Comparison of ENCODE assay signal across 23 mouse cellular contexts in the genomic region with DNA sequence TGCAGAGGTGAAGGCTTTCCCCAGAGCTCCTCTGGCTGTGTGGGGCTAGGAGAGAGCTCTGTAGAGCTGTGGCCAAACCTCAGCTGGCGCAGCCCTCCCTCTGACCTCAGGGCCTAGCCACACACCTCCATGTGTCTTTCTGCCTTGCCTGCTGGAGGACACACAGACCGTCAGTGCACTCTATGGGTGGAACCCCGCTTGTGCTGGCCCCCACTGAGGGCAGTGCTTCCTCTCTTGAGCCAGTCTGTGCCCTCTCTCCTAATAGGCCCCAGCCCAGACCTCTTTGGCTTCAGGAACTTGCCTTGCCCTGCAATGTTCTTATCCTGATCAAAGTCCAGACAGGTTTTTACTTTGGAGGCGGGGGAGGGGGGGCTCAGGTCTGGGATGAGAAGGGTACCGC. TPM values are rescaled to one million over a fixed set of nuclear protein-coding genes. Genes with fewer than 3 reads are reported as not detected.
DNase-seq lines count a peak whose midpoint lies in the region; ATAC-seq lines count a peak whose summit lies in the region.
"Had no signal": no experiment of that assay in that cellular context is flagged by ENCODE, and none has a peak within 500 bp of the region (broad histone marks: within the 10 kb centered on the region; RNA-seq: fewer than 3 reads in every experiment).

No protein-coding gene starts in this region.

- H3K4me2 ChIP-seq in embryonic facial prominence, embryonic 11.5 days (ENCODE audit: low read depth, low read length): no peak overlapping the region
- no peak overlapping the region for H3K4me2 ChIP-seq in kidney, embryonic 16.5 days (replicated peaks; ENCODE audit: low read depth, low read length)
- H3K4me2 ChIP-seq in liver, embryonic 13.5 days: no peak overlapping the region
- H3K4me2 ChIP-seq in forebrain, embryonic 15.5 days (replicated peaks): no peak overlapping the region
- H3K4me2 ChIP-seq: heart, embryonic 12.5 days; hindbrain, embryonic 13.5 days; limb, embryonic 13.5 days; lung, embryonic 15.5 days; midbrain, embryonic 11.5 days had no signal

- H3K27me3 ChIP-seq in embryonic facial prominence, embryonic 11.5 days (ENCODE audit: control insufficient read depth, insufficient read depth, low read length): peaks cover 8% of the 10 kb centered on the region
- peaks cover 95% of the 10 kb centered on the region for H3K27me3 ChIP-seq in embryonic facial prominence, embryonic 10.5 days (replicated peaks; ENCODE audit: low read depth, poor library complexity, severe bottlenecking)
- peaks cover 36% of the 10 kb centered on the region for H3K27me3 ChIP-seq in kidney, embryonic 16.5 days (ENCODE audit: insufficient read depth, low read length)
- H3K27me3 ChIP-seq in liver, embryonic 13.5 days: peaks cover 20% of the 10 kb centered on the region; the same call in 1 of the 2 replicates
- H3K27me3 ChIP-seq in forebrain, embryonic 15.5 days: peaks cover 19% of the 10 kb centered on the region; the same call in 1 of the 2 replicates

- no peaks in the 10 kb centered on the region for H3K4me1 ChIP-seq in embryonic facial prominence, embryonic 11.5 days (ENCODE audit: control insufficient read depth, insufficient read depth, low read length)
- H3K4me1 ChIP-seq in embryonic facial prominence, embryonic 10.5 days: no peaks in the 10 kb centered on the region
- H3K4me1 ChIP-seq in kidney, embryonic 16.5 days (ENCODE audit: insufficient read depth, low read length): no peaks in the 10 kb centered on the region
- H3K4me1 ChIP-seq in brown adipose tissue, adult 24 weeks (ENCODE audit: control insufficient read depth, insufficient read depth, insufficient read length, low read length): no peaks in the 10 kb centered on the region; the same call in 1 of the 2 replicates
- H3K4me1 ChIP-seq in liver, embryonic 13.5 days (replicated peaks): no peaks in the 10 kb centered on the region
- no peaks in the 10 kb centered on the region for H3K4me1 ChIP-seq in forebrain, embryonic 15.5 days
- H3K4me1 ChIP-seq: forebrain, embryonic 10.5 days; heart, embryonic 12.5 days; hindbrain, embryonic 13.5 days; limb, embryonic 13.5 days; lung, embryonic 15.5 days had no signal

- H3K27ac ChIP-seq in embryonic facial prominence, embryonic 11.5 days (replicated peaks; ENCODE audit: low read depth, low read length): no peak overlapping the region
- H3K27ac ChIP-seq in embryonic facial prominence, embryonic 10.5 days (replicated peaks): no peak overlapping the region
- no peak overlapping the region for H3K27ac ChIP-seq in kidney, embryonic 16.5 days (ENCODE audit: low read length)
- H3K27ac ChIP-seq in brown adipose tissue, adult 24 weeks (replicated peaks; ENCODE audit: low read depth, low read length): 0 out of 2 replicates have a peak overlapping the region, but pooled peaks have one; percentile 56
- no peak overlapping the region for H3K27ac ChIP-seq in liver, embryonic 13.5 days
- no peak overlapping the region for H3K27ac ChIP-seq in forebrain, embryonic 15.5 days (replicated peaks)
- H3K27ac ChIP-seq: forebrain, embryonic 10.5 days; gastrocnemius, adult 2 months; hindbrain, embryonic 13.5 days; limb, embryonic 13.5 days; lung, embryonic 15.5 days had no signal

- H3K9me3 ChIP-seq in embryonic facial prominence, embryonic 11.5 days (replicated peaks; ENCODE audit: control insufficient read depth, low read length): no peaks in the 10 kb centered on the region
- H3K9me3 ChIP-seq in embryonic facial prominence, embryonic 10.5 days: no peaks in the 10 kb centered on the region
- H3K9me3 ChIP-seq in kidney, embryonic 16.5 days (ENCODE audit: low read length): no peaks in the 10 kb centered on the region
- no peaks in the 10 kb centered on the region for H3K9me3 ChIP-seq in liver, embryonic 13.5 days (replicated peaks)
- no peaks in the 10 kb centered on the region for H3K9me3 ChIP-seq in forebrain, embryonic 15.5 days
- H3K9me3 ChIP-seq: forebrain, embryonic 10.5 days; heart, embryonic 12.5 days; hindbrain, embryonic 13.5 days; limb, embryonic 13.5 days; lung, embryonic 15.5 days had no signal

- H3K4me3 ChIP-seq in embryonic facial prominence, embryonic 11.5 days (ENCODE audit: low read depth, low read length): no peak overlapping the region
- no peak overlapping the region for H3K4me3 ChIP-seq in embryonic facial prominence, embryonic 10.5 days
- no peak overlapping the region for H3K4me3 ChIP-seq in kidney, embryonic 16.5 days (ENCODE audit: low read length)
- no peak overlapping the region for H3K4me3 ChIP-seq in brown adipose tissue, adult 24 weeks (ENCODE audit: insufficient read depth, low read depth, low read length)
- no peak overlapping the region for H3K4me3 ChIP-seq in liver, embryonic 13.5 days (replicated peaks)
- no peak overlapping the region for H3K4me3 ChIP-seq in forebrain, embryonic 15.5 days
- H3K4me3 ChIP-seq: forebrain, embryonic 10.5 days; gastrocnemius, adult 2 months; heart, embryonic 12.5 days; hindbrain, embryonic 13.5 days; limb, embryonic 13.5 days; lung, embryonic 15.5 days had no signal

- ATAC-seq in embryonic facial prominence, embryonic 11.5 days (replicated peaks; ENCODE audit: insufficient number of reproducible peaks, low FRiP score, low TSS enrichment, low read depth): 0 out of 2 replicates have a peak, but pooled peaks have one; percentile 41
- ATAC-seq in kidney, embryonic 16.5 days (ENCODE audit: low FRiP score, low TSS enrichment): no peak
- peak; percentile 34; the same call in 1 of the 2 replicates for ATAC-seq in liver, embryonic 13.5 days (ENCODE audit: low read depth)
- no peak for ATAC-seq in forebrain, embryonic 15.5 days (replicated peaks)
- ATAC-seq: CD4-positive, CD25-positive, alpha-beta regulatory T cell, adult 4 months; Patski had no signal

- no peaks in the 10 kb centered on the region for H3K36me3 ChIP-seq in embryonic facial prominence, embryonic 11.5 days (replicated peaks; ENCODE audit: control insufficient read depth, insufficient read depth, low read depth, low read length)
- no peaks in the 10 kb centered on the region for H3K36me3 ChIP-seq in embryonic facial prominence, embryonic 10.5 days (replicated peaks)
- H3K36me3 ChIP-seq in kidney, embryonic 16.5 days (ENCODE audit: insufficient read depth, low read length): 0 out of 2 replicates have a peak, but pooled peaks cover 6% of the 10 kb centered on the region
- H3K36me3 ChIP-seq in liver, embryonic 13.5 days: no peaks in the 10 kb centered on the region
- no peaks in the 10 kb centered on the region for H3K36me3 ChIP-seq in forebrain, embryonic 15.5 days
- H3K36me3 ChIP-seq: forebrain, embryonic 10.5 days; lung, embryonic 15.5 days had no signal

- 82% methylated on average over 3 of the region's 5 CpGs for WGBS in embryonic facial prominence, embryonic 11.5 days
- 73% methylated on average over 5 of the region's 5 CpGs for WGBS in embryonic facial prominence, embryonic 10.5 days
- WGBS in kidney, embryonic 16.5 days: 82% methylated on average over 5 of the region's 5 CpGs
- 48% methylated on average over 5 of the region's 5 CpGs for WGBS in liver, embryonic 13.5 days (ENCODE audit: insufficient replicate concordance)
- 75% methylated on average over 5 of the region's 5 CpGs for WGBS in forebrain, embryonic 15.5 days

- H3K9ac ChIP-seq in embryonic facial prominence, embryonic 11.5 days (replicated peaks; ENCODE audit: low read length): no peak overlapping the region
- H3K9ac ChIP-seq in kidney, embryonic 16.5 days (replicated peaks; ENCODE audit: low read length): no peak overlapping the region
- no peak overlapping the region for H3K9ac ChIP-seq in liver, embryonic 13.5 days
- H3K9ac ChIP-seq in forebrain, embryonic 15.5 days (replicated peaks): no peak overlapping the region
- H3K9ac ChIP-seq: heart, embryonic 12.5 days; hindbrain, embryonic 13.5 days; limb, embryonic 13.5 days; lung, embryonic 15.5 days had no signal

- DNase-seq in embryonic facial prominence, embryonic 11.5 days (ENCODE audit: low spot score): no peak
- no peak for DNase-seq in embryonic facial prominence, embryonic 10.5 days (ENCODE audit: low spot score)
- peak; percentile 5 for DNase-seq in kidney, postnatal 14 days
- DNase-seq in liver, embryonic 13.5 days: no peak
- DNase-seq in left cerebral cortex, postnatal 36 days (ENCODE audit: low spot score in 2 of 2): no peak
- DNase-seq: adrenal gland, postnatal 14 days; cerebellum, adult 11-12 months; cerebellum, postnatal 25 days; embryo, embryonic 11 days; gastrocnemius, adult 2 months; thymus, adult 18-20 months; thymus, postnatal 4 days had no signal

- intact Hi-C loops in left cerebral cortex, postnatal 36 days (cut with DNase I): no loop called here

RNA-seq across cellular contexts. Expression of gene Kdm5c, which starts 8.5 kb away (rescaled TPM):
- 23.6 and 26.3 TPM in 2 replicates for polyA plus RNA-seq in embryonic facial prominence, embryonic 11.5 days (2014; fragmentation: Nextera tagmentation; extraction: Ambion mirVana)
- polyA plus RNA-seq in embryonic facial prominence, embryonic 10.5 days (2016; fragmentation: Nextera tagmentation; extraction: Ambion mirVana): 71.4 and 75.2 TPM in 2 replicates
- polyA plus RNA-seq in kidney, embryonic 16.5 days (2015; fragmentation: Nextera tagmentation; extraction: Ambion mirVana): 50.0 and 51.7 TPM in 2 replicates
- 25.2 and 33.0 TPM in 2 replicates for polyA plus RNA-seq in brown adipose tissue, adult 24 weeks (2012; ENCODE audit: insufficient read depth, insufficient read length, missing spikeins)
- polyA plus RNA-seq in liver, embryonic 13.5 days (2015; fragmentation: Nextera tagmentation; extraction: Ambion mirVana): 18.2 and 25.7 TPM in 2 replicates
- 33.7 and 38.2 TPM in 2 replicates for polyA plus RNA-seq in forebrain, embryonic 15.5 days (2015; fragmentation: Nextera tagmentation; extraction: Ambion mirVana)
- total RNA-seq in left cerebral cortex, postnatal 36 days (2021): 10 to 100 TPM; 52.7 to 55.8 TPM

Comparison
In these comparisons a context has a peak if more than half of its experiments do, and no peak if none do; other contexts are left out.
1. ATAC-seq: peak in embryonic facial prominence, embryonic 11.5 days (single experiment) and liver, embryonic 13.5 days (single experiment); none in kidney, embryonic 16.5 days (single experiment) and forebrain, embryonic 15.5 days (single experiment).